Mouse (Mus musculus) hematopoietic stem cell, adult 5-6 weeks (primary cell): ENCODE data around the gene Arel1. TPM values are rescaled to one million over a fixed set of nuclear protein-coding genes. Genes with fewer than 3 reads are reported as not detected.
A peak's percentile ranks its signal among the peaks of the same experiment; 100 is the strongest.

Experiments used
- ATAC-seq, 2 experiments: fragments of 125-278 bp in 1 of 2; replicated peaks in 1 of 2; 2 replicates each; pipeline ENCODE4 v1.8.0; 2016 to 2017; ENCODE audit warnings: inconsistent platforms in 2 of 2, mild to moderate bottlenecking in 2 of 2, moderate number of reproducible peaks in 2 of 2, low read depth in 1 of 2, moderate TSS enrichment in 1 of 2; ENCODE audit not compliant: low FRiP score in 2 of 2, poor library complexity in 2 of 2, severe bottlenecking in 2 of 2, insufficient read depth in 1 of 2, low TSS enrichment in 1 of 2
- total RNA-seq: library from RNA; stranded (forward); fragments of 172-1452, 232-1000 nt; gene quantifications from 2 replicates; pipeline ENCODE4 v1.2.3, GENCODE M21; 2017

Gene Arel1
- 27.6 and 39.3 TPM in 2 replicates for total RNA-seq

DNA sequence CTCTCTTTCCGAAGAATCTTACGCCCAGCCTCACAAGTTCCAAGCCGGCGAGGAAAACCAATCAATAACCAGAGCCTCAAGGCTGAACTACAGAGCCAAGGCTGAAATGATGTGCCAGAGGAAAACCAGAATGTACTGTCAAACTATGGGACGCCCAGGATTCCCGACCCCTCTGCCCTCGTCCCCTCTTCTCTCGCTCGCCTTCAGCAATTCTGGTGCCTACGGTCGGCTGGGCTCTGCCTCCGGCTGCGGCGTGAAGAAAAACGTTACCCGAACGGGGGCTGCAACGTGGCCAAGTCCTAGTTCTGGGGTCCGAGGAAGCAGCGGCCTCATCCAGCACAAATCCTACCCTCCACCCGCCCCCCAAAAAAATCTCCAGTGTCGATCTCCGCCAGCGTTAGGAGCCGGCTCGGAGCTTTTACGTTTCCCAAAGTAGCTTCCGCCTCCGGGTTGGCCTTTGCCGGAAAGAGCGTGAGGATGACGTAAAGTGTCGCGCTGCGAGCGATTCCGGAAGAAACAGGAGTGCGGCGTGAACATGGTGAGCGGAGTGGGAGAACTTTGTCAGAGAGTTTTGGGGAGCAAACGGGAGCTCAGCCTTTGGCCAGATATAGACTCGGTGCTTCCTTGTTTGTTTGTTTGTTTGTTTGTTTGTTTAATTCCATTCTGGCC lies at the start of gene Arel1, which contains the start of gene Fcf1:
TSS of gene Arel1 (minus strand) at position 473 of the 669 bp plus-strand sequence.
TSS of gene Fcf1 (plus strand) at position 470 of the 669 bp plus-strand sequence.
- ATAC-seq, result peak; percentile 90 to 94

DNA sequence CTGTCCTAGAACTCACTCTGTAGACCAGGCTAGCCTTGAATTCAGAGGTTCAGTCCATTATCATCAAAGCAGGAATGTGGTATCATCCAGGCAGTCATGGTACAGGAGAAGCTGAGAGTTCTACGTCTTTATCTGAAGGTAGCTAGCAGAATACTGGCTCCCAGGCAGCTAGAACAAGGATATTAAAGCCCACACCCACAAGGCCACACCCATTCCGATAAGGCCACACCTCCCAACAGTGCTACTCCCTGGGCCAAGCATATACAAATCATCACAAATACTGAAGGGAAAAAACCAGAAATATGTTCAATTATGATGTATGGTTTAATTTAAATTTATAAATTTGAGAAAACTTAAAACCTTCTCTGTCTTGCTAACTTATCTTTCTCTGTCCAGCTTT lies 41.5 kb upstream of the Arel1 start:
- ATAC-seq, result no peak

DNA sequence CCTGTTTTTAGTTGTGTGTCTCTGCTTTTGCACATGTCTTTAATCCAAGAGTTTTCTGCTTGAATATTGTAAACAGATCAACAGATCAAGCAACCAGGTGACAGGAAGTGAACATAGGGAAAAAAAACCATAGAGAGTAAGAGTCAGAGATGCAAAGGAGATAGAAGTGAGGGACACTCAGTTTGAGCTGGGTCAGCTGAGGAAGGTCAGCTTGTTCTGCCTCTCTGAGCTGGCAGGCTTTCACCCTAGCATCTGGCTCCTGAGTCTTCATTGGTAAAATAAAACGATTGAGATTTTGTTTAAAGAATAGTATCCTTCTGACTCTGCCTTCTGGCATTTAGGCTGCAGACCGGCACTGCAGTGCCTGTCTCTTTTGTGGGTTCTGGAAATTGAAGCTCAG lies 39.8 kb upstream of the Arel1 start:
- ATAC-seq, result no peak

DNA sequence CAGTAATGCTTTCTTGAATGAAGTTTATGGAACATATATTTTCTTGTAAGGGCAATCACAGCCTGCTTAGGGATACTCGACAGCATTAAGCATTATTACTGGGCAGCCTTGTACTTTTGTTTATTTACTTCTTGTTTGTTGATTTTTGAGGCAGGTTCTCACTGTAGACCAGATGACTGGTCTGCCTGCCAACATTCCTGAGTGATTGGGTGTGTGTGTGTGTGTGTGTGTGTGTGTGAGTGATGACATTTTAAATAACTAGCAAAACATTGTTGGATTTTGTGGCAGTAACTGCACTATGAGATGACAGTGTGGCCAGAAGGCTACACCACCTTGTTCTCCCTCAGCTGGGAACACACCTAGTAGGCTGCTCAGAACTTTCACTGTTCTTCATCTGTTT lies 39.1 kb upstream of the Arel1 start:
- ATAC-seq, result no peak

DNA sequence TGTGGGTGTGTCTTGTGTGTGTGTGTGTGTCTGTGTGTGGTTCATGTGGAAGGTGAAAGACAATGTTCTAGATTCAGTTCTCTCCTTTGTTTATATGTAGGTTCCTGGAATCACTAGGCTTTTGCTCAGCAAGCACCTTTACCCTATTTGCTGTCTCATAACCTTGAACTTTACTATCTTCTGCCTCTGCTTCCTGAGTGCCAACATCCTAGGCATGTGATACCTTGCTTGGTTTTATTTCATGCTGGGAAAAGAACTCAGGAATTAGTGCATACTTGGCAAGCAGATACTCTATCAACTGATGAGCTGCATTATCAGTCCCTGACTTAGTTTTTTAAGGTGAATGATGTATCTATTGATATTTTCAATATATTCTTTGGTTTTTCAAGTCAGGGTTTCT lies 36.3 kb upstream of the Arel1 start:
- no peak for ATAC-seq

DNA sequence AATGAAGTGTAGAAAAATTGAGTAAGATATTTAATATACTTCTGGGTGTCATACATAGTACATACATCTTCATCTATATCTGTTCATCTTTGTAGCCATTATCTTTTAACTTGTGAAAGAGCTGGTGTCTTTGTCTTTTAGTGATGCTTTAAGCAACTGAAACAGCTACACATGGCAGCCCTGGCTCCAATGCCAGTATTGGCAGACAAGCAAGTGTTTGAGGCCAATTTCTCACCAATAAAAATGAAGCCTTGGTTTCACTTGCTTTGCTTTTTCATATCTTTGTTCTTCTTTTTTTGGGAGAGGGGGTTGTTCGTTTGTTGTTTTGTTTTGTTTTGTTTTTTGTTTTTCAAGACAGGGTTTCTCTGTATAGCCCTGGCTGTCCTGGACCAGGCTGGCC lies 35.5 kb upstream of the Arel1 start:
- ATAC-seq, result no peak

DNA sequence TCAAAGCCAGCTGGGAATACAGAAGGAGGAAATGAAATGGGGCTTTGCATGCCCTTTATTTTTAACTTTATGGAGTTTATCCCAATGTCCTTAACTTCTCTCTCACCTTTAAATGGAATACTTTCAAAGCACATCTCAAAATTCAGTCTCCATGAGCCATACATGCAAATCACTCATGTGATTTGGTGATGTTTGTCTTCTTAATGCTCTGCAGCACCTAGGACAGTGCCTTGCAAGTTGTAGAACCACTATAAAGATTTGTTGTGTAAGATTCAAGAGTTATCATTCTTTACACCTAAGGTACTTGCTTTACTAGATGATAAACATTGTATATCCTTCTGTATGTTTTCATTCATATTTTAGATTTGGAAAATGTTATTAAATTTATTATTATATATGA lies 28.4 kb upstream of the Arel1 start:
- ATAC-seq, result no peak

DNA sequence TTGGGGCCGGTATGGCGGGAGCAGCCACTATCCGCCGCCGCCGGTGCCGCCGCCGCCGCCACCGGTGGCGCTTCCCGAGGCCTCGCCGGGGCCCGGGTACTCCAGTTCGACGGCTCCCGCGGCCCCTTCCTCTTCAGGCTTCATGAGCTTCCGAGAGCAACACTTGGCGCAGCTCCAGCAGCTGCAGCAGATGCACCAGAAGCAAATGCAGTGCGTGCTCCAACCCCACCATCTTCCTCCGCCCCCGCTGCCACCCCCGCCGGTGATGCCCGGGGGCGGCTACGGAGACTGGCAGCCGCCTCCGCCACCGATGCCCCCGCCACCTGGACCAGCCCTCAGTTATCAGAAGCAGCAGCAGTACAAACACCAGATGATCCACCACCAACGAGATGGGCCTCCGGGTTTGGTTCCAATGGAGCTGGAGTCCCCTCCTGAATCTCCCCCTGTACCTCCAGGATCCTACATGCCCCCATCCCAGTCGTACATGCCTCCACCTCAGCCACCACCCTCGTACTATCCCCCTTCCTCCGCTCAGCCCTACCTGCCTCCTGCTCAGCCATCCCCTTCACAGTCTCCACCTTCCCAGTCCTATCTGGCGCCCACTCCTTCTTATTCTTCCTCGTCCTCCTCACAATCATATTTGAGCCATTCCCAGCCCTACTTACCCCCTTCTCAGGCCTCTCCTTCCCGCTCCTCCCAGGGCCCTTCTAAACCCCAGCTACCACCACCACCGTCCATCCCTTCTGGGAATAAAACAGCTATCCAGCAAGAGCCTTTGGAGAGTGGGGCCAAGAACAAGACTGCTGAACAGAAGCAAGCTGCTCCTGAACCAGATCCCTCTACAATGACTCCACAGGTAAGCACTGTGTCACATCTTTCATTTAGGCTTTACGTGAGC lies 26.1 kb upstream of the Arel1 start:
- ATAC-seq, result peak in 1 of 2 experiments; percentile 19; a peak in 2 of 4 replicates

DNA sequence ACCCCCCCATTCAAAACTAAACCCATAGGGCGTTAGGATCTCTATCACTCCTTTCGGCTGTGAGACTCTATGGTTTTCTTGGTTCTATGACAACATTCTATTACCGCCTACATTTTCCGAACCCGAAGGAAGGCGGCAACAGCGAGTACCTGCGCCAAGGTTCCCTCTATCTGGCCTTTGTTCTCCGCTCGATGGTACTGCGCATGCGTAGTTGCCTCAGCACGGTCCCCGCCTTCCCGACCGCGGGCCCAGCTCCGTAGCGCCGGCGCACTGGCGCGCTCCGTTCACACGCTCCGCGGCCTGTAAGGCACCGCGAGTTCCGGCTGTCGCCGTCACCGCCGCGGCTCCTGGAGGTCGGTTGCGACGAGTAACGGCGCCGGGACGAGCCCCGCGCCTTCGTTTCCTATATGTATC lies 25.4 kb upstream of the Arel1 start, which contains the start of gene Ylpm1:
TSS of gene Ylpm1 (plus strand) at position 239 of the 414 bp plus-strand sequence.
- ATAC-seq, result peak; percentile 95 to 99

DNA sequence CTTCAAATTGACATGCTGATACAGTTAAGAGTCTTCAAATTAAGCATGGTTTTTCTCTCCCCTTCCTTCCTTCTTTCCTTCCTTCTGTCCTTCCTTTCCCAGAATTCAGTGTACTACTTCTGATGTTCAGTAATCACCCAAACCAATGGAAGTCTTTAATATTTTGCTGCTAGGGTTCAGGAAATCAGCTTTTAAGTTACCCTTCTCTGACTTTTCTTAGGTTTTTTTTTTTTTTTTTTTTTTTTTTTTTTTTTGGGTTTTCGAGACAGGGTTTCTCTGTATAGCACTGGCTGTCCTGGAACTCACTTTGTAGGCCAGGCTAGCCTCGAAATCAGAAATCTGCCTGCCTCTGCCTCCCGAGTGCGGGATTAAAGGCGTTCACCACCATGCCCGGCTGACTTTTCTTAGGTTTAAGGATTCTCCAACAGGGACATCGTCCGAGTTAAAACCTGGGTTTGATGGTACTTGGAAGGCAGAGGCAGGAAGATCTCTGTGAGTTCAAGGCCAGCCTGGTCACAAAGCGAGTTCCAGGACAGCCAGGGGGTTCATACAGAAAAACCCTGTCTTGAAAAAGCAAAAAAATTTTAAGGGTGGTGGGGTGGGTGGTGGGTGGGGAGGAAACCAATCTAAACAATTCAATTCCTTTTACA lies 24.5 kb upstream of the Arel1 start:
- ATAC-seq, result no peak

DNA sequence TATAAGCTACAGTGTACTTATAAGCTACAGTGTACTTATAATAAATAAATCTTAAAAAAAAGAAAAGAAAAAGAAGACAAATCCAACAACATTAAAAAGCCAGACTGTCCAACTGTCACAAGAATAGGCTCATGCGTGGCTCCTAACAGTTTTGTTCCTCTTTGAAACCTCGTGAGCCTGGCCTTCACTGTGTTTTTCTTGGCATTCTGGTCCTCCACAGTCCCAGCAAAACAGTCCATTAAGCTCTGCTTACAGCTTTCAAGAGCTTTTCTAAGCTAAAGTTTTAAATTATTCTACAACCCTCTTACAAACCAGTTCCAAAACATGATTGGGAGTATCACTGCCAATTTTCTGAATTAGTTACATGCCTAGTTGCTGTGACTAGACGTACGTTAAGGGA lies 18.8 kb upstream of the Arel1 start:
- no peak for ATAC-seq

DNA sequence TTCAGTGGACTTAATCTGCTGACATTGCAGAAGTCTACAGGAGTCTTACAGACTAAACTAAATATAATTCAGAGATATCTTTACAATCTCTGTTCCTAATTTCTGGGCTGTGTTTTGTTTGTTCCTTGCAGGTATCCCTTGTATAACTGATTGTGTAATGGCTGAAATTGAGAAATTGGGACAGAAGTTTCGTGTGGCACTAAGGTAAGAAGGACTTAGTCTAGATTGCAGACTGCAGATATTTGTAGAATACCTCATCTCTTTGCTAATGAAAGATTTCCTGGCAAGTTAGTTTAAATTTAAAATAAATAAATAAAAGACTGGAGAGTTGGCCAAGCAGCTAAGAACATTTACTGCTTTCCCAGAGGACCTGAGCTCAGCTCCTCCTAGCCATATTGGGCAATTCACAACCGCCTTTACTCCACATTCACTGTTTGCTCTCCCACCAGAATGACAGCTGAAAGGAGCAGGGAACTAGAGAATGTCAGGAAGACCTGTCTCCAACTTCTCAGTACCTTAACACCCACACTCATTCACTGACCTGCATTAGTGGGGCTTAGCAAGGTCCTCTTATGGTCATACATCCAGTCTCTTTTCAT lies 8.7 kb upstream of the Arel1 start:
- no peak for ATAC-seq

DNA sequence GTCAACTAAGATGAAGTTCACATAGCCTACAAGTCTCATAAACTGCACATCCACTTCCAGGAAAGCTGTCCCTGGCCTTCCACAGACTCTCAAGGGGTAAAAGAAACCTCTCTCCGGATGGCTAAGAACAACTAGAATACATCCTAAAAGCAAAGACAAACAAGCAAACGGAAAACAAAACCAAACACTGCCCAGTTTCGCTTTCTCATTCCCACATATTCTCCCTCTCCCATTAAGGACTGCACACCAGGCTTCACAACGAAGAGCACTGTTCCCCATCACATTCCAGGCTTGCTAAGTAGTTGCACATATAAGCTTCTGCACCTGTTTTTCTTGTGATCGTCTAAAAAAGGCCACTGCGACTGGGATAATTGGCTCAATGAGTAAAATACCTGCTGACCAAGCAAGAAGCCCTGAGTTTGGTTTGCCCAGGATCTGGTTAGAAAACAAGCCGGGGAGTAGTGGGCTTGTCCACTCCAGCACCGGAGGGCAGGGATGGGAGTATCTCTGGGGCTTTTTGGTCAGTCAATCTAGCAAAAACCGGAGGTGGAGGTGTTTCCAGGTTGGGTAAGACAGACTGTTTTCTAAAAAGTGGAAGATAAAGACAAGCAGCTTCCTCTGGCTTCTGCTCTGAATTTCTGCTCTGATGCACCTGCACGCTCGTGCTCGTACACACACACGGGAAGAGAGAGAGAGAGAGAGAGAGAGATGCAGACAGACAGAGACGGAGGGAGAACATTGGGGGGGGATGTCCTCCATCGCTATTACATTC lies 858 bp downstream of the Arel1 start:
- no peak for ATAC-seq

DNA sequence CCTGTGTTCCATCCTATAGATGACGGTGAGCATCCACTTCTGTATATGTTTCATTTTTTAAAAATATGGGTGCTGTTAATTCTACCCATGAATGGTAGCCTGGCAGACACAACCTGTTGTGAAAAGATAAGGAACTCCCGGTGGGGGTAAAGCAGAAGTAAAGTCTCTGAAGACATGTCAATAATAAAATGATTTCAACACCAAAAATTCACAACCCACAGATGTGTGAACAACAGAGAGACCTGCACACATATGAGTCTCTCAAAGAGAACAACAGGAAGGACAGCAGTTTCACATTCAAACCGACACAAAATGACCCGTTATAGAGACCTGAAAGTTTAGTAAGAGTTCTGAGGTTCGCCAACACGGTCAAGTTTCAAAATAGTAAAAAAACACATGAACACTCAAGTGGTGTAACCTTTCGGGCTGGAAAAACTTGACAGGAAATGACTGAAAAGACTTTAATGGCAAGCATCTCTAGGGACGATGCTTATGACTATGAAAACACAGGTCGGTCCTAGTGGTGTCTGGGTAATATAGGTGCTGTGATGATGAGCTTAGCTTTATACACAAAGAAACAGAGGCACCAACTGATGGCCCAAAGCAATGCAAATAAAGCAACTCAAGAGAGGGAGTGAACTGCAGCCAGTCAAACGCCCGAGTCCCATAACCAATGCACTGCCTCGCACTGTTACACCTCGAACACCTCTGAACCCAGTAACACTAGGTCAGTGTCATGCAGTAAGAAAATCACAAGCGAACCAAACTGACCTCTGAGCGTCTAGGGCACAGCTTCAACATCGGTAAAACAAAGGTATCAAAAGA lies 1.7 kb downstream of the Arel1 start:
- ATAC-seq, result peak in 1 of 2 experiments; percentile 57; a peak in 1 of 4 replicates

DNA sequence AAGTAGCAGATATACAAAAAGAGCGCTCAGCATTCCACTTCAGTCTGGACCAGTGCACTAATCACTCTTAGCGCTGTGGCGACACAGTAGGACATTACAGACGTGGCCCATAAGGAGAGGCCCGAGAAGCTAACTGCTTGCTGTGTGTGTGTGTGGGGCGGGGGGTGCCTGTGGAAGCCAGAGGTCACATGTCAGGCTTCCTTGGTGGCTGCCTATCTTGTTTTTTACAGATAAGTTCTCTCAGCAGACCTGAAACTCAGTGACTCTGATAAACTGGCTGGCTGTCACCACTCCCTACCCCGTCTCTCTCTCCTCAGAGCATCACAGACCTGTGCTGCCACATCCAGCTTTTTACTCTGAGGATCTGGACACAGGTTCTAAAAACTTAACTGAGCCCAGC lies 8.1 kb downstream of the Arel1 start:
- peak in 1 of 2 experiments; percentile 17; a peak in 1 of 4 replicates for ATAC-seq

DNA sequence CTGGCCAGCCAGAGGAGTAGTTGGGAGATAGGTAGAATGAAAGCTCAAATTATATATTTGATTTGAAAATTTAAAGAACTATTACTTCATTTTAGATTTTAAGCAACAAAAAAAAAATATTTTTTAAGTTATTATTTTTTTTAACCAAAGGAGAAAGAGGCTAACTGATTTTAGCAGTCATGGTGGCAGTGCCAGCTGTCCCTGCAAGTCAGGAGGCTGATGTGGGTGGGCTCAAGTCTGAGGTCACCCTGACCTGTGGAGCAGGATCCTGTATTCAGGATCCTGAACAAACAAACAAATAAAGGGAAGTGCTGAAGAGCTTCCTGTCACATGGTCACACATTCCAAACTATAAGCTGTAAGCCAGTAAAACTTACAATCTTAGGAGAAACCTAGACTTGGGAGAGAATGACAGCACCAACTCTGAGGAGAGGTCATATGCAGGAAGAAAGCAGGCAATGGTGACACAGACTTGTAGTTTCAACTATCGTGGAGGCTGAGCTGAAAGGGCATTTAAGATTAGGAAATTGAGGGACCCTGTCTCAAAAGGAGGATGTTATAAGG lies 11.8 kb downstream of the Arel1 start:
- ATAC-seq, result no peak
